Mouse (Mus musculus): ENCODE measurements around the gene Kcna5.
A peak's percentile ranks its signal among the peaks of the same experiment; 100 is the strongest.

DNA sequence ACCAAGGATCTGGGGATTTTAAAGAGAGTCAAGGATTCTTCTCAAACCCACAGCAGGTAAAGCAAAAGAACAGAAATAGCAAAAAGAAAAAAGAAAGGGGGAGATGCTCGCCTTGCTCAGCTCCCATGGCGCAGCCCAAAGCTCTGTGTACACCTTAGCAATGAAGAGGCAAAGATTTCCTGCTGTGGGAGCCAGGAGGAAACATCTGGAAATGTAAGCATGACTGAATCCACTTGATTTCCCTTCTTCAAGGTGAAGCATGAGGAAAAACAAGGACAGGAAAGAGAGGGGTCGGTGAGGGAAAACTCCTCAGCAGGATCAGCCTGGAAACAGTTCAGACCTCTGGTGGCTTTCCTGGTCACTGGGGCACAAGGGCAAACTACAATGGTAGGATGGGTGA is 5.2 kb downstream of the Kcna5 start:
- TF ChIP-seq CTCF (IDR thresholded peaks at IDR 0.05; ENCODE audit: low read depth) = no peak
- TF ChIP-seq EP300 (IDR thresholded peaks at IDR 0.05; ENCODE audit: low read depth) = peak; percentile 80
